Mouse (Mus musculus): Measurements from ENCODE around the gene Exoc4. TPM values are rescaled to one million over a fixed set of nuclear protein-coding genes. Genes with fewer than 3 reads are reported as not detected.

Gene Exoc4
- polyA plus RNA-seq, 1 experiment from 2014 or later = 9.5 TPM

DNA sequence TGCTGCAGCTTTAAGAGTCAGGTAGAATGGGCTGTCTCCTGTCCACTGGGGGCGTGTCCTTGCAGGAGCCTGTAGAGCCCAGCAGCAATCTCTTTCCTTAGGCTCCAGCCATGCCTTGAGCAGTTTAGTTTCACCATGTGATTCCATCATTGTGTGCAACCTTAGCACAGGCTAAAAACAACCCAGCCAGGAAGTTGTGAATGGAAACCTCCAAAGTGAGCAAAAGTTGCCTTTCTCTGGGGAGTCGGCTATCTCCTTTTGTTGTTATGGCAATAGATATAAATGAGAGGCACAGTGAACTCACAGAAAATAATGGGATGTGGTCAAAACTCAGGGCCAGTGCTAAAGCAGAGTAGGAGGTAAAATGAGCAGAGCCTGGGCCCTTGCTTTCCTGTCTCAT lies 565.5 kb downstream of the Exoc4 start:
- TF ChIP-seq EP300 (optimal IDR thresholded peaks at IDR 0.05) = no peak
- TF ChIP-seq CTCF (IDR thresholded peaks at IDR 0.05; ENCODE audit: low read depth) = no peak

DNA sequence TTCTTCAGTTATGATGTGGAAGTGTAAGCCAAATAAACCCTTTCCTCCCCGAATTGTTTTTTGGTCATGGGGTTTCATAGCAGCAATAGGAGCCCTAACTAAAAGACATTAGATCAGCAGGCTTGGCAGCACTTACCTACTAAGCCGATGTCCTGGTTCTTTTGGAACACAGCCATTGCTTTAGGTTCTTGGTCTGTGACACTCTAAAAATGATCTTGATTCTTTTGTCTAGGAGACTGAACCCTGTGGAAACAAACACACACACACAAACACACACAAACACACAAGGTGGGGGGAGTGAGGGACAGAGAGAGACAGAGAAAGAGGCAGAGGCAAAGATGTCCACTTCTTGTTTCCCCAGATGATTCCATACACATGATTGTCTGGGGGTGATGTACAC lies 574.3 kb downstream of the Exoc4 start:
- H3K27me3 ChIP-seq (ENCODE audit: control insufficient read depth, insufficient read depth, low read length) = no peaks in the 10 kb centered on the region
- no peak for DNase-seq (ENCODE audit: low spot score)
- no peaks in the 10 kb centered on the region for H3K4me1 ChIP-seq (replicated peaks; ENCODE audit: control insufficient read depth, insufficient read depth)
- no peak overlapping the region for H3K4me2 ChIP-seq (replicated peaks; ENCODE audit: low read depth)
- no peak for ATAC-seq (ENCODE audit: low FRiP score, low TSS enrichment)
- H3K9me3 ChIP-seq (ENCODE audit: control insufficient read depth, low read length) = no peaks in the 10 kb centered on the region
- no peak overlapping the region for H3K27ac ChIP-seq (replicated peaks)
- no peak overlapping the region for H3K9ac ChIP-seq (ENCODE audit: low read length)
- no peaks in the 10 kb centered on the region for H3K36me3 ChIP-seq (ENCODE audit: control insufficient read depth, insufficient read depth, low read length)
- TF ChIP-seq EP300 (optimal IDR thresholded peaks at IDR 0.05) (no peak), CTCF (IDR thresholded peaks at IDR 0.05; ENCODE audit: low read depth) (no peak)
- no peak overlapping the region for H3K4me3 ChIP-seq (ENCODE audit: low read depth, low read length)
- WGBS = 80% methylated on average over 2 of the region's 2 CpGs

More for the DNA sequence above, 565.5 kb downstream of the Exoc4 start:
- H3K36me3 ChIP-seq (ENCODE audit: control insufficient read depth, insufficient read depth, low read length) = no peaks in the 10 kb centered on the region
- no peak overlapping the region for H3K27ac ChIP-seq (replicated peaks)
- no peaks in the 10 kb centered on the region for H3K9me3 ChIP-seq (ENCODE audit: control insufficient read depth, low read length)
- H3K27me3 ChIP-seq (ENCODE audit: control insufficient read depth, insufficient read depth, low read length) = no peaks in the 10 kb centered on the region
- DNase-seq (ENCODE audit: low spot score) = peak; percentile 19
- WGBS = 58% methylated on average over 2 of the region's 2 CpGs
- H3K4me2 ChIP-seq (replicated peaks; ENCODE audit: low read depth) = no peak overlapping the region
- no peak for ATAC-seq (ENCODE audit: low FRiP score, low TSS enrichment)
- no peaks in the 10 kb centered on the region for H3K4me1 ChIP-seq (replicated peaks; ENCODE audit: control insufficient read depth, insufficient read depth)
- no peak overlapping the region for H3K4me3 ChIP-seq (ENCODE audit: low read depth, low read length)
- H3K9ac ChIP-seq (ENCODE audit: low read length) = no peak overlapping the region

GRCm38 (mm10) chr6:33823777-33824302 lies 575.0 kb downstream of the Exoc4 start:
- 60% methylated on average over 6 of the region's 6 CpGs for WGBS
- Histone ChIP-seq H3K9ac (ENCODE audit: low read length) (no peak overlapping the region), H3K4me2 (replicated peaks; ENCODE audit: low read depth) (no peak overlapping the region), H3K4me3 (ENCODE audit: low read depth, low read length) (no peak overlapping the region), H3K27ac (replicated peaks) (no peak overlapping the region), H3K9me3 (ENCODE audit: control insufficient read depth, low read length) (no peaks in the 10 kb centered on the region), H3K4me1 (replicated peaks; ENCODE audit: control insufficient read depth, insufficient read depth) (no peaks in the 10 kb centered on the region), H3K36me3 (ENCODE audit: control insufficient read depth, insufficient read depth, low read length) (no peaks in the 10 kb centered on the region), H3K27me3 (ENCODE audit: control insufficient read depth, insufficient read depth, low read length) (no peaks in the 10 kb centered on the region)
- ATAC-seq (ENCODE audit: low FRiP score, low TSS enrichment) = no peak
- TF ChIP-seq EP300 (optimal IDR thresholded peaks at IDR 0.05) = no peak
- no peak for TF ChIP-seq CTCF (IDR thresholded peaks at IDR 0.05; ENCODE audit: low read depth)
- DNase-seq (ENCODE audit: low spot score) = no peak

GRCm38 (mm10) chr6:33828499-33828898 lies 579.6 kb downstream of the Exoc4 start:
- no peak for DNase-seq (ENCODE audit: low spot score)
- H3K4me1 ChIP-seq (replicated peaks; ENCODE audit: control insufficient read depth, insufficient read depth) = no peaks in the 10 kb centered on the region
- 94% methylated on average over 6 of the region's 6 CpGs for WGBS

GRCm38 (mm10) chr6:33829261-33829660 lies 580.4 kb downstream of the Exoc4 start:
- H3K9ac ChIP-seq (ENCODE audit: low read length) = no peak overlapping the region
- no peak overlapping the region for H3K27ac ChIP-seq (replicated peaks)
- H3K4me1 ChIP-seq (replicated peaks; ENCODE audit: control insufficient read depth, insufficient read depth) = no peaks in the 10 kb centered on the region
- DNase-seq (ENCODE audit: low spot score) = no peak
- no peaks in the 10 kb centered on the region for H3K36me3 ChIP-seq (ENCODE audit: control insufficient read depth, insufficient read depth, low read length)
- no peaks in the 10 kb centered on the region for H3K9me3 ChIP-seq (ENCODE audit: control insufficient read depth, low read length)
- no peak overlapping the region for H3K4me2 ChIP-seq (replicated peaks; ENCODE audit: low read depth)
- TF ChIP-seq CTCF (IDR thresholded peaks at IDR 0.05; ENCODE audit: low read depth) (no peak), EP300 (optimal IDR thresholded peaks at IDR 0.05) (no peak)
- WGBS = 96% methylated on average over 4 of the region's 4 CpGs
- H3K4me3 ChIP-seq (ENCODE audit: low read depth, low read length) = no peak overlapping the region
- H3K27me3 ChIP-seq (ENCODE audit: control insufficient read depth, insufficient read depth, low read length) = no peaks in the 10 kb centered on the region
- no peak for ATAC-seq (ENCODE audit: low FRiP score, low TSS enrichment)

More at GRCm38 (mm10) chr6:33828499-33828898, 579.6 kb downstream of the Exoc4 start:
- Histone ChIP-seq H3K9me3 (ENCODE audit: control insufficient read depth, low read length) (no peaks in the 10 kb centered on the region), H3K4me3 (ENCODE audit: low read depth, low read length) (no peak overlapping the region), H3K4me2 (replicated peaks; ENCODE audit: low read depth) (no peak overlapping the region), H3K9ac (ENCODE audit: low read length) (no peak overlapping the region), H3K36me3 (ENCODE audit: control insufficient read depth, insufficient read depth, low read length) (no peaks in the 10 kb centered on the region), H3K27ac (replicated peaks) (no peak overlapping the region), H3K27me3 (ENCODE audit: control insufficient read depth, insufficient read depth, low read length) (no peaks in the 10 kb centered on the region)
- no peak for ATAC-seq (ENCODE audit: low FRiP score, low TSS enrichment)
- TF ChIP-seq EP300 (optimal IDR thresholded peaks at IDR 0.05) (no peak), CTCF (IDR thresholded peaks at IDR 0.05; ENCODE audit: low read depth) (no peak)

GRCm38 (mm10) chr6:33831276-33831675 lies 582.4 kb downstream of the Exoc4 start:
- Histone ChIP-seq H3K4me3 (ENCODE audit: low read depth, low read length) (no peak overlapping the region), H3K4me1 (replicated peaks; ENCODE audit: control insufficient read depth, insufficient read depth) (no peaks in the 10 kb centered on the region), H3K27me3 (ENCODE audit: control insufficient read depth, insufficient read depth, low read length) (no peaks in the 10 kb centered on the region), H3K36me3 (ENCODE audit: control insufficient read depth, insufficient read depth, low read length) (no peaks in the 10 kb centered on the region), H3K4me2 (replicated peaks; ENCODE audit: low read depth) (no peak overlapping the region), H3K27ac (replicated peaks) (no peak overlapping the region), H3K9me3 (ENCODE audit: control insufficient read depth, low read length) (no peaks in the 10 kb centered on the region), H3K9ac (ENCODE audit: low read length) (no peak overlapping the region)
- no peak for ATAC-seq (ENCODE audit: low FRiP score, low TSS enrichment)
- 82% methylated on average over 3 of the region's 3 CpGs for WGBS
- DNase-seq (ENCODE audit: low spot score) = no peak
- no peak for TF ChIP-seq EP300 (optimal IDR thresholded peaks at IDR 0.05)
- no peak for TF ChIP-seq CTCF (IDR thresholded peaks at IDR 0.05; ENCODE audit: low read depth)
